Mouse (Mus musculus): ENCODE measurements at regions not wholly inside any gene's neighbourhood (a gene's known extent, or its start where the extent isn't known, plus 50 kb on each side); places are given as distances from the start of the nearest gene placed in this dataset.

DNA sequence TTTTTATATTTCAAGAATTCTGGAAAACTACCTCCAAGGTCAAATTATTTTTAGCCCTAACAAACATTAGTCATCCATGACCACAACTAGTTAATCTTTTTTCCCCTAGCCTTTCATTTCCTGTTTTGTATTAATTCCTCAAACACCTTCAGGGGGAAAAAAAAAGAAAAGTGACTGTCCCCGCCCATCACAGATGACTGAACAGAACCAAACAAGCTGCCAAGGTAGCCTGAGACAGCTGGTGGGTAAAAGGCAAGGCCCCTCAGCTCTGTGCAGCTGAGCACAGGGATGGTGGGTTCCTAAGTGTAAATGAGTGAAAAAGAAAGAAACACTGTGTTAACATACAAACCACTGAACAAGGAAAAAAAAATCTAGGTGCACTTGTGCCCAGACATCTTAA, 145.6 kb downstream of the Rpl36a-ps1 start:
- TF ChIP-seq CTCF (IDR thresholded peaks at IDR 0.05; ENCODE audit: insufficient read depth, low read length) (no peak), POLR2A (IDR thresholded peaks at IDR 0.05; ENCODE audit: borderline replicate concordance, extremely low read depth, low read depth, low read length) (no peak)
